Mouse (Mus musculus) liver, embryonic 12.5 days (tissue): Measurements from ENCODE around the gene Nfil3. TPM values are rescaled to one million over a fixed set of nuclear protein-coding genes. Genes with fewer than 3 reads are reported as not detected.

Experiments
- ATAC-seq: fragments of 200-750 bp; cut with Nextera tagmentation; 2 replicates; pipeline ENCODE4 v1.8.0; 2017; ENCODE audit warnings: moderate number of reproducible peaks, mild to moderate bottlenecking, moderate library complexity
- H3K27ac ChIP-seq: fragments of 300-500 bp; sonication (generic); 2 replicates; pipeline ENCODE4 v1.5.1; 2016; ENCODE audit warnings: mild to moderate bottlenecking
- H3K27me3 ChIP-seq: fragments of 300-500 bp; sonication (generic); replicated peaks from 2 replicates; pipeline ENCODE4 v1.6.1; 2016; ENCODE audit warnings: mild to moderate bottlenecking, moderate library complexity
- H3K36me3 ChIP-seq: fragments of 300-500 bp; sonication (generic); 2 replicates; pipeline ENCODE4 v1.6.1; 2016; ENCODE audit warnings: mild to moderate bottlenecking, moderate library complexity
- H3K4me1 ChIP-seq: fragments of 300-500 bp; sonication (generic); 2 replicates; pipeline ENCODE4 v1.6.1; 2016
- H3K4me2 ChIP-seq: fragments of 300-500 bp; sonication (generic); 2 replicates; pipeline ENCODE4 v1.6.1; 2016; ENCODE audit warnings: mild to moderate bottlenecking, moderate library complexity
- H3K4me3 ChIP-seq: fragments of 300-500 bp; sonication (generic); 2 replicates; pipeline ENCODE4 v1.5.1; 2016; ENCODE audit warnings: mild to moderate bottlenecking, moderate library complexity
- H3K9ac ChIP-seq: fragments of 300-500 bp; sonication (generic); 2 replicates; pipeline ENCODE4 v1.6.1; 2016; ENCODE audit warnings: mild to moderate bottlenecking, moderate library complexity
- H3K9me3 ChIP-seq: fragments of 300-500 bp; sonication (generic); replicated peaks from 2 replicates; pipeline ENCODE4 v1.6.1; 2016; ENCODE audit warnings: mild to moderate bottlenecking, moderate library complexity
- WGBS: fragments of 180-500 bp; shearing (Covaris S2); methylation state at CpG from one replicate; pipeline ENCODE4 v1.1.7; 2016; ENCODE audit not compliant: insufficient replicate concordance; 5-methylcytosine and 5-hydroxymethylcytosine counted together
- polyA plus RNA-seq: library from polyadenylated mRNA; unstranded; fragments of >200 nt; fragmentation: Nextera tagmentation; extraction: Ambion mirVana; gene quantifications from 2 replicates; pipeline ENCODE4 v1.2.1, GENCODE M21; 2016

The Nfil3 gene
- polyA plus RNA-seq, 1 experiment from 2014 or later = 5.4 TPM

GRCm38 (mm10) chr13:52998541-52998940, 17.7 kb upstream of the Nfil3 start:
- H3K27me3 ChIP-seq = no peaks in the 10 kb centered on the region
- H3K9ac ChIP-seq = no peak overlapping the region
- H3K36me3 ChIP-seq = no peaks in the 10 kb centered on the region
- no peak overlapping the region for H3K4me3 ChIP-seq
- no peak overlapping the region for H3K27ac ChIP-seq
- no peaks in the 10 kb centered on the region for H3K9me3 ChIP-seq
- no peak overlapping the region for H3K4me2 ChIP-seq
- ATAC-seq = no peak
- 75% methylated on average over 10 of the region's 10 CpGs for WGBS
- peaks cover 9% of the 10 kb centered on the region; the same call in 1 of the 2 replicates for H3K4me1 ChIP-seq

GRCm38 (mm10) chr13:52997806-52998205, 16.9 kb upstream of the Nfil3 start:
- no peaks in the 10 kb centered on the region for H3K36me3 ChIP-seq
- 62% methylated on average over 2 of the region's 2 CpGs for WGBS
- H3K9ac ChIP-seq = no peak overlapping the region
- peaks cover 9% of the 10 kb centered on the region; the same call in 1 of the 2 replicates for H3K4me1 ChIP-seq
- H3K9me3 ChIP-seq = no peaks in the 10 kb centered on the region
- H3K27ac ChIP-seq = no peak overlapping the region
- no peaks in the 10 kb centered on the region for H3K27me3 ChIP-seq
- no peak overlapping the region for H3K4me2 ChIP-seq
- ATAC-seq = no peak
- no peak overlapping the region for H3K4me3 ChIP-seq

- Histone ChIP-seq H3K4me2 (no peak overlapping the region), H3K9ac (no peak overlapping the region), H3K9me3 (no peaks in the 10 kb centered on the region), H3K36me3 (no peaks in the 10 kb centered on the region), H3K27ac (no peak overlapping the region), H3K27me3 (no peaks in the 10 kb centered on the region), H3K4me1 (peaks cover 9% of the 10 kb centered on the region; the same call in 1 of the 2 replicates), H3K4me3 (no peak overlapping the region)
- 64% methylated on average over 8 of the region's 8 CpGs for WGBS
- no peak for ATAC-seq
Measured at GRCm38 (mm10) chr13:52996201-52996600, 15.3 kb upstream of the Nfil3 start.

- Histone ChIP-seq H3K4me3 (no peak overlapping the region), H3K9ac (no peak overlapping the region), H3K9me3 (no peaks in the 10 kb centered on the region), H3K36me3 (no peaks in the 10 kb centered on the region), H3K4me1 (no peaks in the 10 kb centered on the region), H3K27me3 (no peaks in the 10 kb centered on the region), H3K4me2 (no peak overlapping the region), H3K27ac (peak overlapping the region; percentile 46; the same call in 1 of the 2 replicates)
- ATAC-seq = no peak; the same call in 1 of the 2 replicates
- WGBS = 73% methylated on average over 10 of the region's 10 CpGs
Measured at GRCm38 (mm10) chr13:52994197-52994881, 13.5 kb upstream of the Nfil3 start.

GRCm38 (mm10) chr13:52990139-52990538, 9.3 kb upstream of the Nfil3 start:
- Histone ChIP-seq H3K4me3 (no peak overlapping the region), H3K4me2 (no peak overlapping the region), H3K27ac (no peak overlapping the region), H3K4me1 (0 out of 2 replicates have a peak, but pooled peaks cover 6% of the 10 kb centered on the region), H3K9me3 (no peaks in the 10 kb centered on the region), H3K27me3 (0 out of 2 replicates have a peak, but pooled peaks cover 6% of the 10 kb centered on the region), H3K36me3 (no peaks in the 10 kb centered on the region), H3K9ac (no peak overlapping the region)
- ATAC-seq = no peak
- 58% methylated on average over 9 of the region's 9 CpGs for WGBS

- no peak overlapping the region for H3K9ac ChIP-seq
- H3K4me1 ChIP-seq = 0 out of 2 replicates have a peak, but pooled peaks cover 6% of the 10 kb centered on the region
- no peaks in the 10 kb centered on the region for H3K9me3 ChIP-seq
- ATAC-seq = no peak
- peaks cover 6% of the 10 kb centered on the region; the same call in 1 of the 2 replicates for H3K27me3 ChIP-seq
- H3K36me3 ChIP-seq = no peaks in the 10 kb centered on the region
- H3K27ac ChIP-seq = no peak overlapping the region
- no peak overlapping the region for H3K4me3 ChIP-seq
- H3K4me2 ChIP-seq = 0 out of 2 replicates have a peak overlapping the region, but pooled peaks have one; percentile 14
- 31% methylated on average over 16 of the region's 16 CpGs for WGBS
Measured at GRCm38 (mm10) chr13:52989005-52989404, 8.1 kb upstream of the Nfil3 start.

GRCm38 (mm10) chr13:52987880-52988279, 7.0 kb upstream of the Nfil3 start:
- Histone ChIP-seq H3K4me3 (no peak overlapping the region), H3K9ac (no peak overlapping the region), H3K9me3 (no peaks in the 10 kb centered on the region), H3K4me2 (no peak overlapping the region), H3K36me3 (no peaks in the 10 kb centered on the region), H3K27ac (no peak overlapping the region), H3K27me3 (peaks cover 15% of the 10 kb centered on the region), H3K4me1 (0 out of 2 replicates have a peak, but pooled peaks cover 6% of the 10 kb centered on the region)
- 63% methylated on average over 1 of the region's 1 CpGs for WGBS
- no peak for ATAC-seq

- Histone ChIP-seq H3K36me3 (no peaks in the 10 kb centered on the region), H3K4me3 (no peak overlapping the region), H3K9ac (no peak overlapping the region), H3K4me2 (no peak overlapping the region), H3K4me1 (peaks cover 16% of the 10 kb centered on the region), H3K27me3 (peaks cover 30% of the 10 kb centered on the region), H3K9me3 (no peaks in the 10 kb centered on the region), H3K27ac (no peak overlapping the region)
- ATAC-seq = no peak
- 50% methylated on average over 10 of the region's 10 CpGs for WGBS
Measured at GRCm38 (mm10) chr13:52986215-52986780, 5.4 kb upstream of the Nfil3 start.

- Histone ChIP-seq H3K27me3 (peaks cover 36% of the 10 kb centered on the region), H3K9me3 (no peaks in the 10 kb centered on the region), H3K36me3 (no peaks in the 10 kb centered on the region), H3K4me3 (no peak overlapping the region), H3K4me2 (no peak overlapping the region), H3K9ac (no peak overlapping the region), H3K27ac (no peak overlapping the region), H3K4me1 (peaks cover 19% of the 10 kb centered on the region)
- no peak for ATAC-seq
- WGBS = 56% methylated on average over 12 of the region's 12 CpGs
Measured at GRCm38 (mm10) chr13:52985508-52986214, 4.8 kb upstream of the Nfil3 start.

- WGBS = under 1% methylated on average over 12 of the region's 12 CpGs
- Histone ChIP-seq H3K36me3 (no peaks in the 10 kb centered on the region), H3K4me2 (peak overlapping the region; percentile 92), H3K9me3 (no peaks in the 10 kb centered on the region), H3K4me3 (peak overlapping the region; percentile 24; the same call in 1 of the 2 replicates), H3K27ac (no peak overlapping the region), H3K9ac (no peak overlapping the region), H3K27me3 (peaks cover 65% of the 10 kb centered on the region), H3K4me1 (peaks cover 32% of the 10 kb centered on the region)
- no peak for ATAC-seq
Measured at GRCm38 (mm10) chr13:52982703-52983102, 1.8 kb upstream of the Nfil3 start.

GRCm38 (mm10) chr13:52981441-52982281, 788 bp upstream of the Nfil3 start:
- peak overlapping the region; percentile 70 for H3K4me3 ChIP-seq
- H3K27me3 ChIP-seq = peaks cover 75% of the 10 kb centered on the region
- peaks cover 32% of the 10 kb centered on the region for H3K4me1 ChIP-seq
- H3K9me3 ChIP-seq = no peaks in the 10 kb centered on the region
- H3K4me2 ChIP-seq = peak overlapping the region; percentile 92
- WGBS = 2% methylated on average over 51 of the region's 51 CpGs
- peak overlapping the region; percentile 56 for H3K9ac ChIP-seq
- H3K36me3 ChIP-seq = no peaks in the 10 kb centered on the region
- ATAC-seq = peak; percentile 14; the same call in 1 of the 2 replicates
- 0 out of 2 replicates have a peak overlapping the region, but pooled peaks have one; percentile 4 for H3K27ac ChIP-seq
